14 mouse cellular contexts compared by ENCODE assay signal in the genomic region with DNA sequence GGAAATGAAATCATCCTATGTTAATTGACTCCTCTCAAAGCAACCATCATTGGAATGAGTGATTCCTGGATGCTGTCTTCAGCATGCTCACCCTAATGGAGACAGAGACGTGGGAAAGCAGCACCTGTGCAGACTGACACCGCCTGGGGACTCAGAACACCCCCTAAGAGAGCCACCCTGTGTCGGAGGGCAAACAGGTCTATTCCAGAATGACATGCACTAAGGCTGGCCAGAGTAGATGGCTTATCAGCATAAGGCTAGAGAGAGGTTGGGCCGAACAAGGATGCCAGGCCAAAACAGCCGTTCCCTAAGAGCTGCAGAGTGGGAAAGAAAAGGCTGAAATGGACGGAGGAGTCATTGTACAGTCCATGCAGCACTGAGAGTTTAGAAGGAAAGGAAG. TPM values are rescaled to one million over a fixed set of nuclear protein-coding genes. Genes with fewer than 3 reads are reported as not detected.
A peak's percentile ranks its signal among the peaks of the same experiment; 100 is the strongest.
DNase-seq lines count a peak whose midpoint lies in the region; ATAC-seq and TF ChIP-seq lines count a peak whose summit lies in the region.
"Had no signal": no experiment of that assay in that cellular context is flagged by ENCODE, and none has a peak within 500 bp of the region (broad histone marks: within the 10 kb centered on the region; RNA-seq: fewer than 3 reads in every experiment).

No protein-coding gene starts in this region.

- no peaks in the 10 kb centered on the region for H3K4me1 ChIP-seq in midbrain, embryonic 11.5 days (ENCODE audit: control insufficient read depth, insufficient read depth, low read length)
- no peaks in the 10 kb centered on the region for H3K4me1 ChIP-seq in midbrain, embryonic 14.5 days (ENCODE audit: control insufficient read depth, insufficient read depth, low read length)
- no peaks in the 10 kb centered on the region for H3K4me1 ChIP-seq in stomach, postnatal 0 days (replicated peaks; ENCODE audit: control insufficient read depth, insufficient read depth)
- no peaks in the 10 kb centered on the region for H3K4me1 ChIP-seq in lung, postnatal 0 days (ENCODE audit: insufficient read depth, low read depth, low read length)

- no peaks in the 10 kb centered on the region for H3K27me3 ChIP-seq in midbrain, embryonic 11.5 days (ENCODE audit: control insufficient read depth, insufficient read depth, low read length)
- H3K27me3 ChIP-seq in midbrain, embryonic 14.5 days (ENCODE audit: control insufficient read depth, insufficient read depth, low read length): no peaks in the 10 kb centered on the region
- no peaks in the 10 kb centered on the region for H3K27me3 ChIP-seq in stomach, postnatal 0 days (ENCODE audit: control insufficient read depth, insufficient read depth, low read length)
- no peaks in the 10 kb centered on the region for H3K27me3 ChIP-seq in lung, postnatal 0 days (replicated peaks; ENCODE audit: insufficient read depth, low read length)
- H3K27me3 ChIP-seq: embryonic facial prominence, embryonic 13.5 days; embryonic facial prominence, embryonic 15.5 days; forebrain, embryonic 12.5 days had no signal

- WGBS in midbrain, embryonic 11.5 days: 84% methylated on average over 6 of the region's 6 CpGs
- 84% methylated on average over 6 of the region's 6 CpGs for WGBS in midbrain, embryonic 14.5 days
- WGBS in stomach, postnatal 0 days: 83% methylated on average over 6 of the region's 6 CpGs
- 71% methylated on average over 6 of the region's 6 CpGs for WGBS in lung, postnatal 0 days

- ATAC-seq in midbrain, embryonic 11.5 days (ENCODE audit: low FRiP score): no peak
- no peak for ATAC-seq in midbrain, embryonic 14.5 days (ENCODE audit: low FRiP score, low TSS enrichment)
- 0 out of 2 replicates have a peak, but pooled peaks have one; percentile 12 for ATAC-seq in stomach, postnatal 0 days (ENCODE audit: low FRiP score, low TSS enrichment)
- no peak for ATAC-seq in lung, postnatal 0 days
- ATAC-seq: forebrain, embryonic 14.5 days; forebrain, embryonic 16.5 days had no signal

- TF ChIP-seq CTCF in stomach, postnatal 0 days (IDR thresholded peaks at IDR 0.05; ENCODE audit: low read depth): no peak
- no peak for TF ChIP-seq CTCF in lung, postnatal 0 days (IDR thresholded peaks at IDR 0.05)

- intact Hi-C loops in heart, postnatal 10 days (cut with DNase I): loop anchor here (5.0 kb wide), 2 partner anchors 66 to 331 kb away; no protein-coding TSS in a partner anchor

- no peak for TF ChIP-seq EP300 in stomach, postnatal 0 days (optimal IDR thresholded peaks at IDR 0.05)
- no peak for TF ChIP-seq EP300 in lung, postnatal 0 days (IDR thresholded peaks at IDR 0.05)

- no peak overlapping the region for H3K9ac ChIP-seq in midbrain, embryonic 11.5 days (ENCODE audit: low read length)
- no peak overlapping the region for H3K9ac ChIP-seq in midbrain, embryonic 14.5 days (replicated peaks; ENCODE audit: low read length)
- H3K9ac ChIP-seq in stomach, postnatal 0 days (ENCODE audit: low read length): no peak overlapping the region
- no peak overlapping the region for H3K9ac ChIP-seq in lung, postnatal 0 days (replicated peaks; ENCODE audit: low read depth)
- H3K9ac ChIP-seq: embryonic facial prominence, embryonic 13.5 days; embryonic facial prominence, embryonic 15.5 days; forebrain, embryonic 12.5 days had no signal

- H3K4me3 ChIP-seq in midbrain, embryonic 11.5 days (ENCODE audit: low read depth, low read length): no peak overlapping the region
- no peak overlapping the region for H3K4me3 ChIP-seq in midbrain, embryonic 14.5 days (replicated peaks; ENCODE audit: low read depth, low read length)
- H3K4me3 ChIP-seq in stomach, postnatal 0 days (ENCODE audit: low read depth, low read length): no peak overlapping the region
- H3K4me3 ChIP-seq in lung, postnatal 0 days (ENCODE audit: low read depth, low read length): no peak overlapping the region
- H3K4me3 ChIP-seq: embryonic facial prominence, embryonic 13.5 days; embryonic facial prominence, embryonic 15.5 days; erythroblast, embryonic 14.5 days; forebrain, embryonic 10.5 days; forebrain, embryonic 12.5 days had no signal

- H3K4me2 ChIP-seq in midbrain, embryonic 11.5 days: no peak overlapping the region
- no peak overlapping the region for H3K4me2 ChIP-seq in midbrain, embryonic 14.5 days (ENCODE audit: low read length)
- no peak overlapping the region for H3K4me2 ChIP-seq in stomach, postnatal 0 days (replicated peaks; ENCODE audit: low read depth)
- no peak overlapping the region for H3K4me2 ChIP-seq in lung, postnatal 0 days (replicated peaks; ENCODE audit: low read depth, low read length)
- H3K4me2 ChIP-seq: embryonic facial prominence, embryonic 13.5 days; embryonic facial prominence, embryonic 15.5 days; forebrain, embryonic 12.5 days had no signal

- H3K9me3 ChIP-seq in midbrain, embryonic 11.5 days (ENCODE audit: control insufficient read depth, low read length): no peaks in the 10 kb centered on the region
- H3K9me3 ChIP-seq in midbrain, embryonic 14.5 days (ENCODE audit: control insufficient read depth, low read length): no peaks in the 10 kb centered on the region
- no peaks in the 10 kb centered on the region for H3K9me3 ChIP-seq in stomach, postnatal 0 days (ENCODE audit: control insufficient read depth, low read length)
- H3K9me3 ChIP-seq in lung, postnatal 0 days (ENCODE audit: low read length): no peaks in the 10 kb centered on the region
- H3K9me3 ChIP-seq: embryonic facial prominence, embryonic 13.5 days; embryonic facial prominence, embryonic 15.5 days; forebrain, embryonic 10.5 days; forebrain, embryonic 12.5 days had no signal

- no peak overlapping the region for H3K27ac ChIP-seq in midbrain, embryonic 11.5 days (ENCODE audit: low read depth, low read length)
- no peak overlapping the region for H3K27ac ChIP-seq in midbrain, embryonic 14.5 days (replicated peaks; ENCODE audit: low read depth, low read length)
- H3K27ac ChIP-seq in stomach, postnatal 0 days (replicated peaks): no peak overlapping the region
- H3K27ac ChIP-seq in lung, postnatal 0 days (ENCODE audit: low read length): no peak overlapping the region
- H3K27ac ChIP-seq: embryonic facial prominence, embryonic 13.5 days; embryonic facial prominence, embryonic 15.5 days; forebrain, embryonic 10.5 days; forebrain, embryonic 12.5 days had no signal

- peak; percentile 82 for DNase-seq in heart, adult 11 months
- no peak for DNase-seq in heart, postnatal 10 days
- DNase-seq in midbrain, embryonic 11.5 days (ENCODE audit: low spot score, missing footprints): peak; percentile 79
- no peak for DNase-seq in midbrain, embryonic 14.5 days
- DNase-seq in stomach, postnatal 0 days (ENCODE audit: low spot score): no peak
- no peak for DNase-seq in lung, postnatal 0 days (ENCODE audit: low spot score)
- DNase-seq: cerebellum, adult 11 months had no signal

- H3K36me3 ChIP-seq in midbrain, embryonic 11.5 days (ENCODE audit: control insufficient read depth, insufficient read depth, low read length): no peaks in the 10 kb centered on the region
- H3K36me3 ChIP-seq in midbrain, embryonic 14.5 days (ENCODE audit: control insufficient read depth, insufficient read depth, low read length): no peaks in the 10 kb centered on the region
- no peaks in the 10 kb centered on the region for H3K36me3 ChIP-seq in stomach, postnatal 0 days (ENCODE audit: control insufficient read depth, insufficient read depth, low read length)
- no peaks in the 10 kb centered on the region for H3K36me3 ChIP-seq in lung, postnatal 0 days (ENCODE audit: insufficient read depth, low read length)
- H3K36me3 ChIP-seq: embryonic facial prominence, embryonic 13.5 days; embryonic facial prominence, embryonic 15.5 days; forebrain, embryonic 10.5 days; forebrain, embryonic 12.5 days had no signal

RNA-seq across cellular contexts. Expression of a gene that starts 16.4 kb away (rescaled TPM):
- total RNA-seq in heart, postnatal 10 days (2021): 10 to 100 TPM; 65.4 to 67.4 TPM
- 104 TPM in 2 replicates for polyA plus RNA-seq in midbrain, embryonic 11.5 days (2014; fragmentation: Nextera tagmentation; extraction: Ambion mirVana)
- polyA plus RNA-seq in midbrain, embryonic 14.5 days (2014; fragmentation: Nextera tagmentation; extraction: Ambion mirVana): 93.5 and 120 TPM in 2 replicates
- 31.5 and 32.1 TPM in 2 replicates for polyA plus RNA-seq in stomach, postnatal 0 days (2015; fragmentation: Nextera tagmentation; extraction: Ambion mirVana)
- 46.6 and 54.2 TPM in 2 replicates for polyA plus RNA-seq in lung, postnatal 0 days (2015; fragmentation: Nextera tagmentation; extraction: Ambion mirVana)

Comparison
In these comparisons a context has a peak if more than half of its experiments do, and no peak if none do; other contexts are left out.
1. DNase-seq: peak in heart, adult 11 months (single experiment) and midbrain, embryonic 11.5 days (single experiment); none in heart, postnatal 10 days (0 of 2), midbrain, embryonic 14.5 days (single experiment), stomach, postnatal 0 days (single experiment) and lung, postnatal 0 days (single experiment).